Mouse (Mus musculus): ENCODE results near the gene Zfp212.
"Not testable (repeated sequence)": the region's sequence is repeated elsewhere in the genome, so short reads cannot be mapped to it uniquely, and the experiment has no call there.

Zfp212 gene

DNA sequence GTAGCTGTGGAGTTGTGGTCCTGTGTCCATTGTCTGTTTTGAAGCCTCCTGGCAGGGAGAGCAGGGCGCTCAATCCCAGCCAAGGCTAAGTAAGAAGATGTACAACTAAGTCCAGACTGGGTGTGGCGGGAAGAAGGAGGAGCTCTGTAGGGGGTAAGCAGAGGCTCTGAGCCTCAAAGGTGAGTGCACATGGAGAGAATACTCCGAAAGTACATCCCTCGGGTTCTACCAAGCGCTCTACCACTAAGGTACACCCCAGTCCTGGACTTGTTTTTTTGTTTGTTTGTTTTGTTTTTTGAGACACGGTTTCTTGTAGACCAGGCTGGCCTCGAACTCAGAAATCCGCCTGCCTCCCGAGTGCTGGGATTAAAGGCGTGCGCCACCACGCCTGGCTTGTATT, 22.2 kb downstream of the Zfp212 start:
- no peak for DNase-seq (ENCODE audit: low spot score in 2 of 2)

- peak; percentile 67 to 72 for DNase-seq (ENCODE audit: low spot score in 2 of 2)
These were observed 22.9 kb downstream of the Zfp212 start for GRCm38 (mm10) chr6:47943021-47943691.

- DNase-seq (ENCODE audit: low spot score in 2 of 2): no peak
These were observed 23.4 kb downstream of the Zfp212 start for GRCm38 (mm10) chr6:47943721-47944120.

GRCm38 (mm10) chr6:47947388-47947787, 27.1 kb downstream of the Zfp212 start:
- no peak for DNase-seq (ENCODE audit: low spot score in 2 of 2)

DNA sequence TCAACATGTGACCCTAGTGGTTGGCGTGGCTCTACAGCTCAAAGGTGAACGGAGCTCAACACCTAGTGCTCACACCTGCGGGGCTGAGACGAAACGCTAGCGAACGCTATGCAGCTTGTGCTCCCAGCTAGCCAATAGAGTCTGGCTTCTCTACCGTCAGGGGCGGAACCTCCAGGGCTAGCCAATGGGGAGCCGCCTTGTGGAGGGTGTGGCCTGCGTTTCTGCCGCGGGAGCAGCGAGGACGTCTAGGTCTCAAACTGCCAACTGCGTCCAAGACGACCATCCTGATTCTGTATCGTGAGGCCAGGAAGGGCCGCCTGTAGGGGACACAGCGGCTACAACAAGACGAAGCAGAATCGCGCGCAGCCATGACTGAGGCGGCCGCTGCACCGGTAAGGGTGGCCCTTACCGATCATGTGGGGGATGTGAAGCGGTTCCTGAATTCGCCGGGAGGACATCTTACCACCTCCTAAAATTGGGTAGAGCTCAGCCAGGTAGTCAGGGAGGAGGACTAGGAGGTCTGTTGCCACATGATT, 33.0 kb downstream of the Zfp212 start, which contains the start of gene Zfp956:
TSS of gene Zfp956 (plus strand) at position 200 of the 536 bp plus-strand sequence.
- peak; percentile 88 to 94 for DNase-seq (ENCODE audit: low spot score in 2 of 2)

DNA sequence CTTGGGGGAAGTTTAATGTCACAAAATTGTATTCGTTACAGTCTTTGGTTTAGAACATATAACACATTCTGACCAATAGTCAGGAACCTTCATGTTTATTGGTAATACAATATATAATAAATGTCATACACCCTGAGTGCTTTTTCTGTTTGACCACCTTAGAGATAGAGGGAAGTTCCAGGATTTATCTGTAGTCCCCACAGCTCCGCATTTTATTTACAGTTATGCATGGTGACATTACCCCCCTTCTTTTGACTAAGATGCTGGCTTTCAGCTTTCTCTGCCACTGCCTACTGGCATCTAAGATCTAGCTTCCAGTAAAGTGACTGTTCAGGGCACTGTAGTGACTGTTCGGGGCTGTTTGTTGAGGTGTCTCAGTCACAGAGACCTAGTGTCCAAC, 34.1 kb downstream of the Zfp212 start:
- DNase-seq (ENCODE audit: low spot score in 2 of 2): no peak

DNA sequence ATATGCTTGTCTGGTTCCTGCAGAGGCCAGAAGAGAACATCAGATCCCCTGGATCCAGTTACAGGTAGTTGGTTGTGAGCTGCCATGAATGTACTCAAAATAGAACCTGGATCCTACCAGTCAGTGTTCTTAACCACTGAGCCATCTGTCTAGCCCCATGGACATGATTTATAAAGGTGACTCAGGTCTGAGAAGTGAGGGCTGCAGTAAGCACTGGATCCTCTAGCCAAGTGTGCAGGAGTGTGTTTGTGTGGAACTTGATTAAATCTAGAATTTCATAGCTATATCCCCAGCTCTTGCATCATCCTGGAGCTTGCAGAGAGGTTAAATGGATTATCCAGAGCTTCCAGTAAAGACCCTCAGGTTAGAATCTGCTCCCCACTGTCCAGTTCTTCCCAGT, 37.5 kb downstream of the Zfp212 start:
- no peak for DNase-seq (ENCODE audit: low spot score in 2 of 2)

DNA sequence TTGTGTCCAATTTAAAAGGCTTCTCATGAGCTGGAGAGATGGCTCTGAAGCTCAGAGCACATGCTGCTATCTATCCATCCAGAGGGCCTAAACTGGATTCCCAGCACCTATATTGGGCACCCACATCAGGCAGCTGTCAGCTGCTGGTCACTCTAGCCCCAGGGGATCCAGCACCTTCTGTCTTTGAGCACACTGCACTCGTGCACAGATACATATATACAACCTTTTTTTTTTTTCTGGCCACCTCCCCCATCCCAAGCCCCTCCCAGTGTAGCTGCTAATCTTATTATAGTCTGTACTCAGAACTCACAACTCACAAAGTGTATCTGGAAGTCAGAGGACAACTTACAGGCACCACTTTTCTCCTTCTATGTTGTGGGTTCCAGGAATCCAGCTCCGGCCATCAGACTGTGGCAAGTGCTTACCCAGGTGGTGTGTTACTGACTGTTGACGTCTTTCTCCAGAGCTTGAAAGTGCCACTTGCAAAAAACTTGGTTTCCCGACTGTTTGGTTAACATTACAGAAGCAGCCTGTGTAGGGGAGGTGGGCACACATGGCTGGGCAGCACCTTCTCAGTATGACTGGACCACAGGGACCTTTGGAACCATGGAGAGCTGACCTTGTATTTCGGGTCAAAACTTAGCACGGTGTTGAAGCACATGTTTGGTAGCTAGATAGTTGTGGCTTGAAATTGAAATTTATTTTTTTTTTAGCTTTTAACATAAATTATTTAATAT, 40.6 kb downstream of the Zfp212 start:
- DNase-seq (ENCODE audit: low spot score in 2 of 2): no peak

- no peak for DNase-seq (ENCODE audit: low spot score in 2 of 2)
These were observed 42.8 kb downstream of the Zfp212 start for GRCm38 (mm10) chr6:47963051-47963450.

GRCm38 (mm10) chr6:47968166-47968565, 47.9 kb downstream of the Zfp212 start:
- DNase-seq (ENCODE audit: low spot score in 2 of 2): not testable (repeated sequence)

- DNase-seq (ENCODE audit: low spot score in 2 of 2): no peak
These were observed 54.3 kb downstream of the Zfp212 start for GRCm38 (mm10) chr6:47974599-47974998.

DNA sequence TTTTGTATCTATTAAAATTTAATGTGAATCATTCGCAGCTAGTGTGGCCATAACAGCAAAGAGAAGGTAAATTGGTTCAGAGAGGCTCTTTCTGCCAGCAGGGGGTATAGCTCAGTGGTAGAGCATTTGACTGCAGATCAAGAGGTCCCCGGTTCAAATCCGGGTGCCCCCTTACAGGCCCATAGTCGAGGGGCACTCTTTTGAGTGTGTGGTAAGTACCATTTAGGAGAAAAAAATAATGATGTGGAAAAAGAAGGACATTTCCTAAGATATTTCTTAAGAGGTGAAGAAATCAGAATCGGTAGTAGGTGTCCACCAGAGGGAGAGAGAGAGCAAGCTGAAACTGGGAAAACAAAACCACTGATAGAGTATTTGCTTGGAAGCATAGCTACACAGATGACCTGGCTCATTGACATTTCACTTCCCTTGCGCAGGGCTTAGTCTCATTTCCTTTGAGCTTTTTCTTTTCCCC, 58.7 kb downstream of the Zfp212 start:
- DNase-seq (ENCODE audit: low spot score in 2 of 2): peak; percentile 64 to 77

All from urinary bladder, postnatal 4 days (tissue).